Mouse (Mus musculus): Measurements from ENCODE around the gene Rbm31y. TPM values are rescaled to one million over a fixed set of nuclear protein-coding genes. Genes with fewer than 3 reads are reported as not detected.
"Not testable (repeated sequence)": the region's sequence is repeated elsewhere in the genome, so short reads cannot be mapped to it uniquely, and the experiment has no call there.

Gene Rbm31y
- polyA plus RNA-seq (2015; fragmentation: Nextera tagmentation; extraction: Ambion mirVana), result not detected in 2 replicates

GRCm38 (mm10) chrY:17400461-17400860, at the start of gene Rbm31y:
Gene Rbm31y (plus strand): TSS chrY:17400761.
- WGBS, result no CpG with 5 or more reads among the region's 11 CpGs
- not testable (repeated sequence) for ATAC-seq (ENCODE audit: low read depth); H3K36me3 ChIP-seq (ENCODE audit: control insufficient read depth, insufficient read depth, low read length); H3K4me3 ChIP-seq (ENCODE audit: low read length); H3K9me3 ChIP-seq (ENCODE audit: control insufficient read depth, low read length); H3K4me1 ChIP-seq (replicated peaks; ENCODE audit: control insufficient read depth, insufficient read depth, low read length); H3K9ac ChIP-seq (ENCODE audit: low read length); H3K27me3 ChIP-seq (ENCODE audit: control insufficient read depth, insufficient read depth, low read depth, low read length); H3K27ac ChIP-seq (ENCODE audit: low read length); H3K4me2 ChIP-seq (ENCODE audit: low read depth, low read length)
